Mouse (Mus musculus) lung, embryonic 14.5 days (tissue): ENCODE results near the gene Isg15. TPM values are rescaled to one million over a fixed set of nuclear protein-coding genes. Genes with fewer than 3 reads are reported as not detected.

ENCODE experiments used
- ATAC-seq: fragments of 200-750 bp; cut with Nextera tagmentation; 2 replicates; pipeline ENCODE4 v1.8.0; 2017; ENCODE audit warnings: mild to moderate bottlenecking, moderate TSS enrichment, moderate library complexity; ENCODE audit not compliant: insufficient read depth
- DNase-seq: peaks from one replicate; pipeline ENCODE4 v3.0.0-alpha.2; 2015
- H3K27ac ChIP-seq: fragments of 300-500 bp; sonication (generic); 2 replicates; pipeline ENCODE4 v1.5.1; 2014; ENCODE audit warnings: low read depth, mild to moderate bottlenecking, moderate library complexity
- H3K27me3 ChIP-seq: fragments of 300-500 bp; sonication (generic); 2 replicates; pipeline ENCODE4 v1.6.1; 2014; ENCODE audit warnings: low read length, control low read depth; ENCODE audit not compliant: insufficient read depth
- H3K36me3 ChIP-seq: fragments of 300-500 bp; sonication (generic); 2 replicates; pipeline ENCODE4 v1.6.1; 2014; ENCODE audit warnings: control low read depth; ENCODE audit not compliant: insufficient read depth
- H3K4me1 ChIP-seq: fragments of 300-500 bp; sonication (generic); 2 replicates; pipeline ENCODE4 v1.6.1; 2014; ENCODE audit warnings: antibody characterized with exemption, control low read depth; ENCODE audit not compliant: insufficient read depth
- H3K4me2 ChIP-seq: fragments of 300-500 bp; sonication (generic); 2 replicates; pipeline ENCODE4 v1.6.1; 2014; ENCODE audit warnings: mild to moderate bottlenecking
- H3K4me3 ChIP-seq: fragments of 300-500 bp; sonication (generic); 2 replicates; pipeline ENCODE4 v1.5.1; 2014; ENCODE audit warnings: low read depth, low read length
- H3K9ac ChIP-seq: fragments of 300-500 bp; sonication (generic); 2 replicates; pipeline ENCODE4 v1.6.1; 2014
- H3K9me3 ChIP-seq: fragments of 300-500 bp; sonication (generic); 2 replicates; pipeline ENCODE4 v1.6.1; 2016; ENCODE audit warnings: low read depth, low read length, control low read depth
- CTCF ChIP-seq: IDR thresholded peaks from 2 replicates; pipeline ENCODE4 v1.5.1; 2016; ENCODE audit warnings: antibody characterized with exemption, low read depth
- WGBS: fragments of 180-500 bp; shearing (Covaris S2); extraction: QIAGEN DNeasy Blood & Tissue Kit; methylation state at CpG from one replicate; pipeline ENCODE4 v1.1.7; 2014; 5-methylcytosine and 5-hydroxymethylcytosine counted together
- polyA plus RNA-seq: library from polyadenylated mRNA; unstranded; fragments of >200 nt; fragmentation: Nextera tagmentation; extraction: Ambion mirVana; gene quantifications from 2 replicates; pipeline ENCODE4 v1.2.1, GENCODE M21; 2014

Isg15 gene
- polyA plus RNA-seq = 0.43 TPM in 1 of 2 replicates, not detected in the other

GRCm38 (mm10) chr4:156200623-156201475 lies at the start of gene Isg15:
Isg15 (minus strand) TSS chr4:156200818.
- Histone ChIP-seq H3K27ac (no peak within 1 kb of the TSS), H3K4me3 (no peak within 1 kb of the TSS), H3K9ac (no peak within 1 kb of the TSS), H3K36me3 (no peaks in the 10 kb centered on the region), H3K27me3 (peaks cover 23% of the 10 kb centered on the region), H3K9me3 (no peaks in the 10 kb centered on the region), H3K4me2 (no peak within 1 kb of the TSS; the same call in 1 of the 2 replicates), H3K4me1 (peaks cover 1% of the 10 kb centered on the region)
- ATAC-seq (no peak), DNase-seq (peak; percentile 40)
- WGBS = 54% methylated on average over 10 of the region's 10 CpGs
- TF ChIP-seq CTCF = no peak

GRCm38 (mm10) chr4:156249567-156249966 lies 48.9 kb upstream of the Isg15 start:
- no peaks in the 10 kb centered on the region for H3K9me3 ChIP-seq
- H3K36me3 ChIP-seq = peaks cover 50% of the 10 kb centered on the region
- DNase-seq (no peak), ATAC-seq (peak; percentile 21; the same call in 1 of the 2 replicates)
- H3K4me2 ChIP-seq = no peak overlapping the region
- no peaks in the 10 kb centered on the region for H3K4me1 ChIP-seq
- H3K9ac ChIP-seq = no peak overlapping the region
- TF ChIP-seq CTCF = no peak
- no peak overlapping the region for H3K4me3 ChIP-seq
- WGBS = 59% methylated on average over 11 of the region's 11 CpGs
- H3K27me3 ChIP-seq = peaks cover 8% of the 10 kb centered on the region
- H3K27ac ChIP-seq = no peak overlapping the region

- ATAC-seq (no peak), DNase-seq (peak; percentile 52)
- Histone ChIP-seq H3K27ac (peak overlapping the region; percentile 96; the same call in 1 of the 2 replicates), H3K4me3 (peak overlapping the region; percentile 92), H3K9ac (peak overlapping the region; percentile 77), H3K27me3 (no peaks in the 10 kb centered on the region), H3K36me3 (peaks cover 64% of the 10 kb centered on the region), H3K9me3 (no peaks in the 10 kb centered on the region), H3K4me2 (peak overlapping the region; percentile 94), H3K4me1 (no peaks in the 10 kb centered on the region; the same call in none of the 2 replicates)
- TF ChIP-seq CTCF = no peak
- 21% methylated on average over 55 of the region's 60 CpGs for WGBS
Measured at GRCm38 (mm10) chr4:156236651-156237447, 36.2 kb upstream of the Isg15 start.

- H3K4me1 ChIP-seq = no peaks in the 10 kb centered on the region; the same call in none of the 2 replicates
- peak within 1 kb of the TSS; percentile 77 for H3K9ac ChIP-seq
- peak within 1 kb of the TSS; percentile 96 for H3K27ac ChIP-seq
- H3K9me3 ChIP-seq = no peaks in the 10 kb centered on the region
- no peak for TF ChIP-seq CTCF
- DNase-seq = peak; percentile 96
- H3K4me3 ChIP-seq = peak within 1 kb of the TSS; percentile 92
- H3K36me3 ChIP-seq = peaks cover 64% of the 10 kb centered on the region
- ATAC-seq = peak; percentile 87
- H3K4me2 ChIP-seq = peak within 1 kb of the TSS; percentile 94
- under 1% methylated on average over 90 of the region's 90 CpGs for WGBS
- no peaks in the 10 kb centered on the region for H3K27me3 ChIP-seq
Measured at GRCm38 (mm10) chr4:156235808-156236533, 35.4 kb upstream of the Isg15 start, which contains the start of gene Noc2l. Noc2l (plus strand) TSS chr4:156236010.

GRCm38 (mm10) chr4:156235360-156235770 lies 34.7 kb upstream of the Isg15 start:
- Histone ChIP-seq H3K27ac (peak overlapping the region; percentile 96; the same call in 1 of the 2 replicates), H3K36me3 (peaks cover 64% of the 10 kb centered on the region), H3K9ac (peak overlapping the region; percentile 77), H3K4me3 (peak overlapping the region; percentile 92), H3K9me3 (no peaks in the 10 kb centered on the region), H3K27me3 (no peaks in the 10 kb centered on the region), H3K4me1 (no peaks in the 10 kb centered on the region; the same call in none of the 2 replicates), H3K4me2 (peak overlapping the region; percentile 94)
- peak; percentile 28; the same call in 1 of the 2 replicates for TF ChIP-seq CTCF
- ATAC-seq (peak; percentile 32), DNase-seq (peak; percentile 73)
- WGBS = under 1% methylated on average over 15 of the region's 15 CpGs

- Histone ChIP-seq H3K27me3 (no peaks in the 10 kb centered on the region), H3K27ac (peak within 1 kb of the TSS; percentile 96), H3K9ac (peak within 1 kb of the TSS; percentile 77), H3K9me3 (no peaks in the 10 kb centered on the region), H3K4me3 (peak within 1 kb of the TSS; percentile 92), H3K4me1 (no peaks in the 10 kb centered on the region; the same call in none of the 2 replicates), H3K4me2 (peak within 1 kb of the TSS; percentile 94), H3K36me3 (peaks cover 64% of the 10 kb centered on the region)
- WGBS = under 1% methylated on average over 37 of the region's 48 CpGs
- ATAC-seq (peak; percentile 53), DNase-seq (peak; percentile 85)
- TF ChIP-seq CTCF = no peak
Measured at GRCm38 (mm10) chr4:156234701-156235213, 34.1 kb upstream of the Isg15 start, which contains the start of gene Plekhn1. Plekhn1 (minus strand) TSS chr4:156234857.
